Mouse (Mus musculus): ENCODE results near the gene Jag2. TPM values are rescaled to one million over a fixed set of nuclear protein-coding genes. Genes with fewer than 3 reads are reported as not detected.

Jag2 gene
- polyA plus RNA-seq, 1 experiment from 2014 or later: 6.0 TPM

DNA sequence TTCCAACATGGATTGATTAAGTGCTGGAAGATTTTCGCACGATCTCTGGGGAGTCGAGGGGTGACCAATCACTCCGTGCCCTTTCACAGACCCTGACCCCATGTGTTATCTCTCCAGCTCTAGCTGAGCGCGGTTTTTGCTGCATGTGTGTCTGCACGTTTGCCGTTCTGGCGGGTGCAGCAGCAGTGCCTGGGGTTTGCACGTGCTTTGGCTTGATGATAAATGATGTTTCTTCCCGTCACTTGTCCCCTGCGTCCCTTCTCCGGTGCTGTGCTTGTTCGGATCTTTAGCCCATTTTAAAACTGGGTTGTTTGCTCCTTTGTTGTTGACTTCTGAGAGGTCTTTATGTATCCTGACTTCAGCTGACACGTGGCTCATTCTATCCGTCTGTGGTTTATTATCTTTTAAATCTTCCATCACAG lies 59.8 kb downstream of the Jag2 start:
- no peak for ATAC-seq
- Histone ChIP-seq H3K4me2 (replicated peaks; ENCODE audit: low read depth, low read length) (no peak overlapping the region), H3K4me1 (ENCODE audit: insufficient read depth, low read depth, low read length) (no peaks in the 10 kb centered on the region), H3K36me3 (ENCODE audit: insufficient read depth, low read length) (no peaks in the 10 kb centered on the region), H3K9me3 (ENCODE audit: low read length) (no peaks in the 10 kb centered on the region), H3K9ac (replicated peaks; ENCODE audit: low read depth) (no peak overlapping the region), H3K27me3 (replicated peaks; ENCODE audit: insufficient read depth, low read length) (peaks cover 8% of the 10 kb centered on the region), H3K27ac (ENCODE audit: low read length) (no peak overlapping the region), H3K4me3 (ENCODE audit: low read depth, low read length) (no peak overlapping the region)
- peak; percentile 27 for DNase-seq (ENCODE audit: low spot score)
- WGBS: 5% methylated on average over 16 of the region's 16 CpGs
- TF ChIP-seq EP300 (IDR thresholded peaks at IDR 0.05): no peak
- no peak for TF ChIP-seq CTCF (IDR thresholded peaks at IDR 0.05)

DNA sequence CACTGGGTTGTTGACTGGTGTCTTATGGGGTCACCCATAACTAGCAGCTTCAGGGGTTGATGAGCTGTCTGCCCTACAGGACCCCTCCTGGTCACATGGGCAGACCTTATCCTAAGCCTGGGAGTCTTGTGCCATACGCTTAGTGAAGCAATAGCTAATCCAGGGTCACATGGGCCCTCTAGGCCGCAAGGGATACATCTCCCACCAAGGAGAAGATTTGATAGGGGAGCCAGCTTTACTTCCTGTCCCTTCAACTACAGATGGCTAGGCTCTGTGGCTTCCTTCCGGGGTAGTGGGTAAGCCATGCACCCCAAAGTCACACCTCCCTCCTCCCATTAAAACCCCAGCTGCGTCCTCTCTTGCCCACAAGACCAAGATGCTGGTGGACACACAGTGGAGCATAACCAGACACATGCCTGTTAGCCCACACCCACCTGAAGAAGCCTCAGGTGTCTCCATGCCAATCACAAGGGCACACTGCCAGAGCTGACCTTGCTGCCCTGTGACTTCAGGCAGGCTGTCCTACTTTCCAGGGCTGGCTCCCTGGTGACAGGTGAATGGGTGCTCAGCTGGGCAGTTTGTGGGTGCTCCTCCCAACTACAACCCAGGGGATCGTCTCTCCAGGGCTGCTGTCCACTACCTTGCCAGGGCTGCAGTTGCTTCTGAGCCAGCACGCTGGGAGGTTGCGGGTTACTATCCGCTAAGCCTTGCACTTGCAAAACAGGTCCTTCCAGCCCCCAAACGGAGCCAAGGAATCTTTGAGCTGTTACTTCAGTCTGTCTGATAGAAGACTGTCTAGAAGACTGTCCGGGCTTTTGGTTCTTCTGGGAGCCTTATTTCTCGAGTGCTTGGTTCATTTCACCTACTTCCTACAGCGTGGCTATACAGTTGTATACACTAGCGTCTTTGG lies 61.1 kb downstream of the Jag2 start, which contains the start of gene Gpr132:
TSS of gene Gpr132 (minus strand) at position 51 of the 910 bp plus-strand sequence.
- DNase-seq (ENCODE audit: low spot score) (no peak), ATAC-seq (no peak)
- H3K36me3 ChIP-seq (ENCODE audit: insufficient read depth, low read length): no peaks in the 10 kb centered on the region
- WGBS: 46% methylated on average over 13 of the region's 13 CpGs
- H3K27me3 ChIP-seq (replicated peaks; ENCODE audit: insufficient read depth, low read length): no peaks in the 10 kb centered on the region
- TF ChIP-seq EP300 (IDR thresholded peaks at IDR 0.05): no peak
- no peak for TF ChIP-seq CTCF (IDR thresholded peaks at IDR 0.05)
- no peak within 1 kb of the TSS for H3K4me2 ChIP-seq (replicated peaks; ENCODE audit: low read depth, low read length)
- no peaks in the 10 kb centered on the region for H3K4me1 ChIP-seq (ENCODE audit: insufficient read depth, low read depth, low read length)
- no peak within 1 kb of the TSS for H3K4me3 ChIP-seq (ENCODE audit: low read depth, low read length)
- H3K9me3 ChIP-seq (ENCODE audit: low read length): no peaks in the 10 kb centered on the region
- no peak within 1 kb of the TSS for H3K9ac ChIP-seq (replicated peaks; ENCODE audit: low read depth)
- H3K27ac ChIP-seq (ENCODE audit: low read length): no peak within 1 kb of the TSS

DNA sequence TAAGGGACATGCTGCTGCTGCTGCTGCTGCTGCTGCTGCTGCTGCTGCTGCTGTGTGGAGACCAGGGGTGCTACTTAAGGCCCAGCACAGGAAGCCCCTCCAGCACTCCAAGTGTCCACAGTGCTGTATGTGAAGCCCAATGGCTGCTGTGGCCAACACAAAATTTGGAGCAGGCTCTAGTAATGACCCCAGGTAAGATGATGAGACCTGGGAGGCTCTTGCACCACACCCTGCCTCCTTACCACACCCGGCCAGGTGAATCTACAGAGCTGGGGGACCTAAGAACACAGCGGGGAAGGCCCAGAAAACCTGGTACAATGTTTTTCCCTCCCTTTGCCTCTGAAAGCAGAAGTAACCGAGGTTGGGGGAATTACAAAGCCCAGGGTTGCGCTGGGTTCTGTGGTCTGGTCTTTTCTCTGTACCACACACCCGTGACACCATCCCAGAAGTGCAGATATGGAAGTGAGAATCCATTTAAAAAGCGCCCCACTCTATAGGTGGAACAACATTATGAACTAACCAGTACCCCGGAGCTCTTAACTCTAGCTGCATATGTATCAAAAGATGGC lies 62.4 kb downstream of the Jag2 start:
- Histone ChIP-seq H3K27ac (ENCODE audit: low read length) (no peak overlapping the region), H3K4me1 (ENCODE audit: insufficient read depth, low read depth, low read length) (no peaks in the 10 kb centered on the region), H3K27me3 (replicated peaks; ENCODE audit: insufficient read depth, low read length) (no peaks in the 10 kb centered on the region), H3K4me3 (ENCODE audit: low read depth, low read length) (no peak overlapping the region), H3K4me2 (replicated peaks; ENCODE audit: low read depth, low read length) (no peak overlapping the region), H3K9me3 (ENCODE audit: low read length) (no peaks in the 10 kb centered on the region), H3K36me3 (ENCODE audit: insufficient read depth, low read length) (no peaks in the 10 kb centered on the region), H3K9ac (replicated peaks; ENCODE audit: low read depth) (no peak overlapping the region)
- DNase-seq (ENCODE audit: low spot score): no peak
- TF ChIP-seq EP300 (IDR thresholded peaks at IDR 0.05) (no peak), CTCF (IDR thresholded peaks at IDR 0.05) (no peak)
- 90% methylated on average over 7 of the region's 7 CpGs for WGBS
- ATAC-seq: no peak

DNA sequence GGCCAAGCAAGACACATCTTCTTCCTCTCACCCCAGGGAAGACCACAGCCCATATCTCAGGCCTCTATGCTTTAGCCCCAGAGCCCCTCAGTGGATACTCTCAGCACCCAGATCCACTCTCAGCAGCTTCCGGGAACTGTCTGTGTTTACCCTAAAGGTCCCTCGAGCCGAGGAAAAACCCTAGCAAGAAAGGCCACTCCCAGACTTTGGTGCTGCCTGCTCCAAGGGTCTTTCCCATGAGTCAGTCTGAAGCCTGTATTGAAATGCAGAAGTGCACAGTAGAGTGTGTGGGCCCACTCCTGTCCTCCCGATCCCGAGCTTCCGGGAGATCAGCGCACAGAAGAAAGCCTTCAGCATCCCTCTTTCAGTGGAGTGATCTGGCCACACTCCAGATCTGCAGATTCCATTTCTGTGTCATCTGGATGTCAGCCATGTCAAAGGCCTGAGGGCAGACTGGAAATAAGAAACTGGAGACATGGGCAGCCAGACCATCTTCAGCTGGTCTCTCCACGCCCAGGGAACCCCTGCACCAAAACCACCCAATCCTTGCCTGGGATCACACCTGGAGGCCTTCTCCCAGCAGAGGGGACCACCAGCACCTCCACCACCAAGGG lies 63.0 kb downstream of the Jag2 start:
- H3K9ac ChIP-seq (replicated peaks; ENCODE audit: low read depth): no peak overlapping the region
- no peak overlapping the region for H3K27ac ChIP-seq (ENCODE audit: low read length)
- H3K4me3 ChIP-seq (ENCODE audit: low read depth, low read length): no peak overlapping the region
- no peak for TF ChIP-seq CTCF (IDR thresholded peaks at IDR 0.05)
- TF ChIP-seq EP300 (IDR thresholded peaks at IDR 0.05): no peak
- no peaks in the 10 kb centered on the region for H3K36me3 ChIP-seq (ENCODE audit: insufficient read depth, low read length)
- H3K27me3 ChIP-seq (replicated peaks; ENCODE audit: insufficient read depth, low read length): no peaks in the 10 kb centered on the region
- ATAC-seq: 0 out of 2 replicates have a peak, but pooled peaks have one; percentile 17
- H3K9me3 ChIP-seq (ENCODE audit: low read length): no peaks in the 10 kb centered on the region
- H3K4me2 ChIP-seq (replicated peaks; ENCODE audit: low read depth, low read length): no peak overlapping the region
- 43% methylated on average over 8 of the region's 8 CpGs for WGBS
- H3K4me1 ChIP-seq (ENCODE audit: insufficient read depth, low read depth, low read length): no peaks in the 10 kb centered on the region
- peak; percentile 24 for DNase-seq (ENCODE audit: low spot score)

DNA sequence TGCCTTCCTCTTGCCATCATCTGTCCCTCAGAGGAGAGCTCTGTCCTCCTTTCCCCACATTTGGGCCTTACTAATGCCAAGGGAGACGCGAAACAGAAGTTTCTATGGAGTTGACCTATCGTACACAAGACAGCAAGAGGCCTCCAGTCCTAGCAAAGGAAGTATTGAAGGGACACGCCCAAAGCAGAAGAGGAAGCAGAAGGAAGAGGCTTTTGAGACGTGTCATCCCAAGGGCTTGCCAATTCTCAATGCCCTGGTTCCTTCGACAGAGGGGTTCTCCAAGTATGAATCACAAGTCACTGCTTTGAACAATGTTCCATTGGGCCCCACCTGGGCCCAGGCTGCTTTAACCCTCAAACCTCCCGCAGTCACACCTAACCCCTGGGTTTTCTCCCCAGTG lies 64.8 kb downstream of the Jag2 start:
- Histone ChIP-seq H3K9ac (replicated peaks; ENCODE audit: low read depth) (no peak overlapping the region), H3K4me1 (ENCODE audit: insufficient read depth, low read depth, low read length) (no peaks in the 10 kb centered on the region), H3K4me2 (replicated peaks; ENCODE audit: low read depth, low read length) (no peak overlapping the region), H3K27ac (ENCODE audit: low read length) (no peak overlapping the region), H3K27me3 (replicated peaks; ENCODE audit: insufficient read depth, low read length) (no peaks in the 10 kb centered on the region), H3K4me3 (ENCODE audit: low read depth, low read length) (no peak overlapping the region), H3K36me3 (ENCODE audit: insufficient read depth, low read length) (no peaks in the 10 kb centered on the region), H3K9me3 (ENCODE audit: low read length) (no peaks in the 10 kb centered on the region)
- WGBS: 71% methylated on average over 7 of the region's 7 CpGs
- ATAC-seq (peak; percentile 23; the same call in 1 of the 2 replicates), DNase-seq (ENCODE audit: low spot score) (peak; percentile 60)
- TF ChIP-seq EP300 (IDR thresholded peaks at IDR 0.05) (no peak), CTCF (IDR thresholded peaks at IDR 0.05) (no peak)

DNA sequence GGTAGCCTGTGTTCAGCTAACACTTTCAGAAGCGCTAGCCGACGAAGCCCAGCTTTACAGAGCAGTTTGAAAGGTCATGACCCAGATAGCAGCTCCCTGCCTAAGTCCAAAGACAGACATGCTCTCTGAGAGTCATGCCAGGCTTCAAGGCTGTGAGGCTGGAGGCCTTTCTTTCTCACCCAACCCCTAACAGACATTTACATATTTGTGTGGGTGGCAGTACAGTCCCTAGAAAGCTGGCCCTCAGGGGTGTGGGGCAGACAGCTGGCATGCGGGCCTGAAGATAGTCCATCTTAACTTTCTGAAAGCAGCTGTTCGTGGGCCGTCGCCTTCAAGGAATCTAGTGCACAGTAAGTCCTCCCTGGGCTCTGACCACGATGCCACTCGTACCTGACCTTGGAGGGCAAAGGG lies 67.7 kb downstream of the Jag2 start:
- DNase-seq (ENCODE audit: low spot score) (no peak), ATAC-seq (no peak)
- no peaks in the 10 kb centered on the region for H3K9me3 ChIP-seq (ENCODE audit: low read length)
- no peaks in the 10 kb centered on the region for H3K27me3 ChIP-seq (replicated peaks; ENCODE audit: insufficient read depth, low read length)
- TF ChIP-seq CTCF (IDR thresholded peaks at IDR 0.05) (no peak), EP300 (IDR thresholded peaks at IDR 0.05) (no peak)
- H3K4me2 ChIP-seq (replicated peaks; ENCODE audit: low read depth, low read length): no peak overlapping the region
- no peak overlapping the region for H3K27ac ChIP-seq (ENCODE audit: low read length)
- no peak overlapping the region for H3K9ac ChIP-seq (replicated peaks; ENCODE audit: low read depth)
- no peaks in the 10 kb centered on the region for H3K36me3 ChIP-seq (ENCODE audit: insufficient read depth, low read length)
- H3K4me3 ChIP-seq (ENCODE audit: low read depth, low read length): no peak overlapping the region
- no peaks in the 10 kb centered on the region for H3K4me1 ChIP-seq (ENCODE audit: insufficient read depth, low read depth, low read length)
- WGBS: 55% methylated on average over 9 of the region's 9 CpGs
